Mouse (Mus musculus): ENCODE measurements at regions not wholly inside any gene's neighbourhood (a gene's known extent, or its start where the extent isn't known, plus 50 kb on each side); places are given as distances from the start of the nearest gene placed in this dataset.
A peak's percentile ranks its signal among the peaks of the same experiment; 100 is the strongest.

DNA sequence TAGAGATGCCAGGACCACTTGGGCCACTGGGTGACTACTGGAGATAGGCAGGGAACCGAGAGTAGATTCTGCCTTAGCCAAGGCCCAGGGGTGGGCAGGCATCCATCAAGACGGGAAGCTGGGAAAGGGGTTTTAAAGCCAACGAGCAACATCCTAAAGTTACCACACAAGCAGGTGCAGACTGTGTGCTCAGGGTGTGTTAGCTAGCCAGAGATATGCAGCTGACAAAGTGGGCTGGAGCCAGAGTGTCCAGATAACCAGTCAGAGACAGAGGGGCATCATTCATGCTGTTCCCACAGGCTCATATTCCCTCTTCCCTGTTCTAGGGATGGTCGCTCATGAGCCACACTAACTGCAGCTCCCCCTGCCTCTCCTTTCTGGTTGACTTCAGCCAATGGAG is 104.2 kb downstream of the Vegfa start:
- no peak for DNase-seq

DNA sequence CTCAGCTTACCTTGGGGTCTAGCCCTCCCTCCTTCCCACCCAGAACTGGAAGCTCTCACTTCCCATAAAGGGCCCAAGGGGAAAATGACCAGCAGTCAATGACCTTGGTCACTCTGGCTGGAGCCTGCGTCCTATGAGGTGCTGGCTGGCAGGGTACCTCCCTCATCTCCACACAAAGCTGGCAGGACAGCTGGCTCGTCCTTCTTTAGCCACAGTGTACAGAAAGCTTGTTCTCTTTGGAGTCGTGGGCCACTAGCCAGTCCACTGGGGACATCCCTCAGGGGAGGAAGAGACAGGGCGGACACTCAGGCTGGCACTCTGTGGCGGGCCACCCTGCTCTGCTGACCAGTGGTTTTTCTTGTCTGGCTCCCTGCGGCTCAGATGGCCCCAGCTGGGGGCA is 106.3 kb downstream of the Vegfa start:
- DNase-seq, result no peak

DNA sequence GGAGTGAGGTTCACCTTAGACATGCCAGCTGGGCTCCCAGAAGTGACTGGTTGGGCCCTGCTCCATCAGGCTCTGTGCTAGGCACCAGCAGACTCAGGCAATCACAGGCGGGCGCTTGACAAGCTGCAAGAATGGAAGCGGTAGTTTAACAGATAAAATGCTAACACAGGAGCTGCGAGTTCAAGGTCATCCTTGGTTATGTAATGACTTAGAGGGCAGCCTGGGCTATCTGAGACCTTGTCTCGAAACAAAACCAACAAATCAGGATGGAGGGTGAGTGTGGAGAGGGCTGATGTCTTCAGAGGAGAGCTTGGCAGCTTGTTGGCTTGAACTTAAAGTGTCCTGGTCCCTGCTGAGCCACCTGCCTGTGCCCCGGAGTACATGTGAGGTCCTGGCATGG is 107.6 kb downstream of the Vegfa start:
- no peak for DNase-seq

DNA sequence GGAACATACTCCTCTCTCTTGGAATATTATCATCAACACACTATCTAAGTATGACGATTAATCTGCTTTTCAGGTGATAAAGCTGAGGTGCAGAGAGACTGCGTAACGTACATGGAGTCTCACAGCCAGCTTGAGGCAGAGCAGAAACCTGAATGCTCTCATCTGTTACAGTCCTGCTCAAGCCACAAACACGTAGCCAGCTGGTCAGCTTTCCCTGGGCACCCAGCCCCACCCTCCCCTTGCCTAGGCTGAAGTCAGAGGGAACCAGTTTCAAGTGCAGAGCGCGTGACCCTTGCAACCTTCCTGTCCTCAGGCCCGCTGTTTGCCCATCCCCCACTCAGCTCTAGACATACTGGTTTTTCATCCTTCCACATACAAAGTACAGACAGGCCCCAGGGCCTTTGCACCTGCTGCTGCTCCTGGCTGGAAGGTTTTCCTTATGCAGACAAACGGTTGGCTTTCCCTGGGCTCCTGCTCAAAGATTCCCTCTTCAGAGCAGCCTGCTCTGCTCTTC is 108.9 kb downstream of the Vegfa start:
- DNase-seq, result no peak

DNA sequence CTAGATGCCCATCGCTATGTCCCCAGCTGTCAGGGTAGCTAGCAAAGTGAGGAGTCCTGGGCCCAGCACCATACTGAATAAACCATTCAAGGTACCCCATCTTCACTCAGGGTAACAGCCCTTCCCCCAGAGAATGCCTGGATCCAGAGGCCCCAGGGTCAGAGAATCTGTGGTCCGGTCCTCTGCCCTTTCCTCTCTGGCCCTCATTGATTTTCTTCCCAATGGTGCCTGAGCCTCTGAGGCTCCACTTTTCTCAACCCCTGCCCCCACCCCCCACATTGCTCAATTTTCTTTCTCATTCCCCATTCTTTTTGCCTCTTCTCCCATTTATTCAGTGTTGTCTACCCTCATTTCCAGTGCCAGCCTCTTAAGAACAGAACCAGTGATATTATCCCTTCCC is 114.5 kb downstream of the Vegfa start:
- no peak for DNase-seq

DNA sequence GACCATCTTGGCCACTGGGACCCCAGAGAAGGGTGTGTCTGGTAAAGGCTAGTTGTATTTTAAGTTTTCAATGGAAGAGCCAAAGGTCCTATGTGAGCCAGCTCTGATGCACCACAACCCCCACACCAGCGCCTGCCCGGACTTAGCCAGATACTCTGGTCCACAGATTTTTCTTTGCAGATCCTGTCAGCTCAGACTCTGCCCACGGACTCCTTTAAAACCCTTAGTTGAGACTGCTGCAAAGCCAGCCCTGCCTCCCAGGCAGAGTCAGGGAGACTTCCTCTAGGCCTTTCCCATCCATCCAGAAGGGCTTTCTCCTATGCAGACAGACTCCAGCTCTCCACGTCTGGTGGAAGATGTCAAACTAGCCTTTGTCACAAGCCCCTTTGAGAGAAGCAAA is 115.2 kb downstream of the Vegfa start:
- no peak for DNase-seq

DNA sequence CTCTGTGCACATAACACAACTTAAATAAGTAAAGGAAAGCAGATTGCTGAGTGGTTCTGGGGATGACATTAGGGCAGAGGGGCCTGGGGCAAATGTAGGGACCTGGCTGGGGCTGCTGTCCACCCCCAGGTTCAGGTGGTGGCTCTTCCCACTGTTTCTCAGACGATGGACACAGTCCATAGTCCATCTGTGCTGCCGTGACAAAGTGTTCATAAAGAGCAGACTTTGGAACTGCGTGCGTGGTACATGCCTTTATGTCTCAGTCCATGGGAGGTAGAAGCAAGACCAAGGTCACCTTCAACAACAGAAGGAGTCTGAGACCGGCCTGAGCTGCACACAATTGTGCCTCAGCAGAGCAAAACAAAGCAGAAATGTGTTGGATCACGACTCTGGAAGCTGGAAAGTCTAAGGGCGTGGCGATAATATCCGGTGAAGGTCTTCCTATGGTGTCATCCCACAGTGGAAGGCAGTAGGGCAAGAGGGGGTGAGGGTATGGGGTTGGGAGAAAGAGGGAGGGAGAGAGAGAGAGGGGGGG is 117.4 kb downstream of the Vegfa start:
- DNase-seq, result no peak

DNA sequence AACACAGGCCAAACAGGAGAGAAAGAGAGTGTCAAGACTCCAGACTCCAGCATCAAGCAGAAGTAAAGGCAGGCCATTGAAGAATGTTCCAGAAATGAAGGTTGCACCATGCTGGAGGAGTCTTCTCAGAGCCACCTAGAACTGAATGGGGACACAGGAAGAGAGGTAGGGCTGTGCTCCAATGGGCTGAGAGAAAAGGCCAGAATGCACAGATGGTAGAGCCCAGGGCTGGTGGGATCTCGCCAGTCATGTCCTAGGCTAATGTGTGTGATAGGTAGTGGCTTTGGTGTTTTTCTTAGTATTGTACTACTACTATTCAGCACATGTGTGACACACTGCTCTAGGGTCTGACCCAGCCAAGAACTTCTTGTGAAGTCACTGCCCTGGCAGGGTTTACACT is 117.9 kb downstream of the Vegfa start:
- peak; percentile 33 to 41 for DNase-seq

DNA sequence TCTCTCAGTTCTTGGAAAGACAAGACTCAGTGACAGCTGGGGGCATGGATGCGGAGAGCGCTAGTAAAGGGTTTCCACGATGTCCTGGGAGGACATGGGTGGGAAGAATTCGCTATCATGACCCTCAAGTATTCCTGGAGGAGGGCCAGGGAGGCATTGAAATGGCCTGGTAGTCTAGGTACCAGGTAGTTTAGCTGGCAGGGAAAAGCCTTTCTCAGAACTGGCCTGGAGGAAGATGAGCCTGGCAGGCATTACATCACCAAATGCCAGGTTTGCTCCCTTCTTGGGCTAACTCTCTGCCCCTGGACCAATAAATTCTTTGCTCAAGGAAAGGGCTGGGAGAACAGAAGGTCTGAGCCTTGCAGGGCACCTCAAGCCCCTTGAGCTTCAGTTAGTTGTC is 118.5 kb downstream of the Vegfa start:
- DNase-seq, result no peak

DNA sequence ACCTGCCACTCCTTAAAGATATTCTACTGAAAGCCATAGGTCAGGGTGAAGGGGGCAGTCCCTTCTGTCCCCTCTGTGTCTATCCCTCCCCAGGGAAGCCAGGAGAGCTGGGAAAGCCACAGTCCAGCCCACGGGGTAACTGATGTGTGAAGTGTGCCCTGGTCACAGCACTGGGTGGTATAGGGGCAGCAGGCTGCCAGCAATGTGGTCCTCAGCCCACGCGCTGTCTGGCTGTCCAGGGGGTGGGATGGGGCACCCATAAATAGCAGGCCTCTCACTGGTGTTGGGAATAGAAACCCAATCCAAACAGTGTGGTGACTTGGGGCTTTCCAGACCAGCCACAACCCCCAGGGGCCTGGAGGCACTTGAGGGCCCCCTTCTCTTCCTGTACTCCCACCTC is 120.0 kb downstream of the Vegfa start:
- DNase-seq, result no peak

DNA sequence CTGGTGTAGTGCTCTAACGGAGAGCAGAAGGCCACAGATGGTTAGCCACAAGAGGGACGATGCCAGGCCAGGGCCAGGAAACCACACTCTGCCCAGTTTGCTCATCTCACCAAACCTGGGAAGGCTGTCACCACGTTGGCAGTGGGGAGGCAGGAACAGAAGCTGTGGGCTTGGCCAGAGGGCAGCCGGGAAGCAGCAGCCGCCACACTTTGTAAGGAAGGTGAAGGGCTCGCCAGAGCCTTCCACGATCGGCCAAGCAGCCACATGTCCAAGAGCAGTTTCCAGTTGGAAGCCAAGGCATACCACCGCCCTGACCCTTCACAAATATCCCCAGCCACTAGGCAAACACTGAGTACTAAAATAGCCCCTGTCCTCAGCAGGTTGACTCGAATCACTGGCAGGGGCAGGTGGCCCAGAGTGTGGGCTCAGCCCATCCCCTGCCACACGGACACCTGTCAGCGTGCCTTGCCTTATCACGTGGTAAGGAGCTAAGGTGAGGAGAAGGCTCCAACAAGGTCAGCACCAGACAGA is 120.9 kb downstream of the Vegfa start:
- peak; percentile 47 to 59 for DNase-seq

DNA sequence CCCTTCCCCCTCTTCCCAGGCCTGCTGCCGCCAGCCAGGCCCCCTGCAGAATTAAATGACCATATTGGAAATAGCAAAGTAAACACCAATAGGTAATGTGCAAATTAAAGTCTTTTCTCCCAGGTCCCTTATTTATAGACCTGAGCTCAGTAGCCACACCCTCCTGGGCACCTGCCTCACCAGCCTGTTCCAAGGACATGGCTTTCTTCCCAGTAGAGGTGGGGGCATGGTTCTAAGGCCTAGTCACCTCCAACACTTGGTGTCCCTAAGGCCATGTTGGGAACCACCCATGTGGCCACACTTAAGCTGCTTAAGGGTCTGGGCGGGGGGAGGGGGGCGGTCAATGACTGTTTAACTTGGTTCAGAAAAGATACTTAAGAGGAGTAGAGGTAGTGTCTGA is 121.9 kb downstream of the Vegfa start:
- no peak for DNase-seq

DNA sequence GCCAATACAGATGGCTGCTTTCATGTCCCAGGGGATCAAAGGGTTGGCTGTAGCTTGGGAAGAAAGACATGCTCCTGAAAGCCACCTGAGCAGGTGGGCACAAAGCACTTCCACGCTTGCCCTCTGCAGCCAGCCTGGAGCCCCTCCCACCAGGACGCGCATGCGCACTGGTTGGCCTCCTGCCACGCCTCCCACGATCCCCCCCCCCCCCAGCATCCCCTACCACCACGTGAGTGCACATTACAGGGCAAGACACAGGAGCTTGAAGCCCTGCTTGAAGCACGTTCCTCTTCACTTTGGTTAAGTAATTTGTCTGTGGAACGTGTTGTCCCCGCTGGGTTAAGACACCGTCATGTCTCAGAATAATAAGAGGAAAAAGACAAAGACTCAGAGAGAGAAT is 124.6 kb downstream of the Vegfa start:
- DNase-seq, result no peak

DNA sequence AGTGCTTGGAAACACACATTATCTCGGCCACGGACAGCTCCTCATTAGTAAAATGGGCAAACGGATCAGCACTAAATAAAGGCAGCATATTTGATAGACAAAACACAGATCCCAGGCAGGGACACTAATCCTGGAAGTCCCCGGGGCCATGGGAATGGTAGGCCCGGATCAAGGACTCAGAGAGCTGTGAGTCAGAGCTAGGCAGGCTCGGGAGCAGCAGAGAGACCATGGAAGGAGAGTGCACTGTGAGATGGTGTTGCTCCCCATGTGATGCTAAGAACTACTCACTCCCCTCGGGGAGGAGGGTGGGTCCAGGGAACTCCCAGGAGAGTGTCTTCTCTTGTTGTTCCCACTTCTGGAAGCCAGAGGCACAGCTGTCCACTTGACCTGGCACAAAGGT is 126.6 kb downstream of the Vegfa start:
- no peak for DNase-seq

DNA sequence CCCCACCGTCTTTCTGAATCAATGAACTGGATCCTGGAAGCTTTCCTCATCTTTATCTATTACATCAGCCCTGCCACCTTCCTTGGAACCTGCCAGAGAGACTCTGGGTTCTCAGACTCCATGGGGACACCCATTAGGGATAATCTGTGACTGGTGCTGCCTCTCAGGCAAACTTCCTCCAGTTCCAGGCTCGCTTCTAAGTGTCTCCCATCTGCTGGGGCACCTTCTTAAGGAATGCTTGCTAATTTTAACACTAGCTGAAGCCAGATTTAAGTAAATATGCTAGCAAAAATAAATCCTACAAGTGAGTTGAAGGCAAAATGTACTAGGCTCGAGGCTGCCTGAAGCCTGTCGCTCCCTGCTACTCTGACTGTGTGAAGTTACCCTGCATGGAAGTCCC is 127.9 kb downstream of the Vegfa start:
- no peak for DNase-seq

DNA sequence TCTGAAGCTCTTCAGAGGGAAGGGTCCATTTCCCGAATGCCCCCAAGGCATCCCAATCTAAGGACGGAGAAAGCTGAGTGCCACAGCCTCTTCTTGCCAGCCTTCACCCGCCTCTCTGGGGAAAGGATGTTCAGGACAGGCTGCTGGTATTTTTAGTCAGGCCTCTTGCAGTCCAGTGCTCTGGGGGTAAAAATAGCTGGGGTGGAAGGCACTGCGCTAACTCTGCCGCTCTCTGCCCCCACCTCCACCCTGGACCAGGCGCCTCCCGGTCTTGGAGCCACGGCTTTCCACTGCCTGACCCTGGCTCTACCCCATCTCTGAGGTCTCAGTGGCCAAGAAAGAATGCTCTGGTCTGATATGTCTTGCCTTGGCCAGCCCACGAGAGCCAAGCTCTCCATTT is 128.9 kb downstream of the Vegfa start:
- DNase-seq, result no peak

DNA sequence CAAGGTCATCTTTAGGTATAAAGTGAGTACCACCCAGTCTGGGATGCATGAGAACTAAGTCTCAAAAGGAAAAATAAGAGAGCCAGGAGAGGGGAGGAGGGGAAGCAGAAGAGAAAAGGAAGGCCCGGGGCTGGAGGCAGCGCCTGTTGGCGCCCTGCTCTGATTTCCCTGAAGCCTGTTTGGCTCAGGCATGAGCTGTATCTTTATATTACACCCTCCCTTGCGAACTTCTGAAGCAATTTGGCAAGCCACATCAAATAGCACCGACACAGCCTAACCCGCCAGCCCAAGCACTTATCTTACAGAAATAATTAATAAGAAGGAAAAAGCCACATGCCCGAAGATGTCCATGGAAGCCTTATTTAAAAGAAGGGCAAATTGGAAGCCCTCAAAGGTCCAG is 129.5 kb downstream of the Vegfa start:
- no peak for DNase-seq

DNA sequence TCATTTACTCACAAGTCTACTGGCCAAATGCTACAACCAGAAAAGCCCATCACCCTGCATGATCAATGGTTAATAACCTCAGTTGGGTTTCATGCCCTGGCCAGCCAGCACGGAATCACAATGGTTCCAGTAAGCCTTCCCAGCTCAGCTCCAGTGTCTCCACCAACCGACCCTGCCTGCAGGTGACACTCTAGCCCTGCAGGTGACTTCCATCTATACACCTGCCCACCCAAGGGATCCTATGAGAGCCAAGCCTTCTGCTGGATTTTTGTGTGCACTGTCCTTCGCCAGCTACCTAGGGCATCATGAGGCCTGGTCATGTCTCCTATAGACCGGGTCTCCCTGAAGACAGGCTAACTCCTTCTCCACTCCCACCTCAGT is 135.3 kb downstream of the Vegfa start:
- DNase-seq, result no peak

DNA sequence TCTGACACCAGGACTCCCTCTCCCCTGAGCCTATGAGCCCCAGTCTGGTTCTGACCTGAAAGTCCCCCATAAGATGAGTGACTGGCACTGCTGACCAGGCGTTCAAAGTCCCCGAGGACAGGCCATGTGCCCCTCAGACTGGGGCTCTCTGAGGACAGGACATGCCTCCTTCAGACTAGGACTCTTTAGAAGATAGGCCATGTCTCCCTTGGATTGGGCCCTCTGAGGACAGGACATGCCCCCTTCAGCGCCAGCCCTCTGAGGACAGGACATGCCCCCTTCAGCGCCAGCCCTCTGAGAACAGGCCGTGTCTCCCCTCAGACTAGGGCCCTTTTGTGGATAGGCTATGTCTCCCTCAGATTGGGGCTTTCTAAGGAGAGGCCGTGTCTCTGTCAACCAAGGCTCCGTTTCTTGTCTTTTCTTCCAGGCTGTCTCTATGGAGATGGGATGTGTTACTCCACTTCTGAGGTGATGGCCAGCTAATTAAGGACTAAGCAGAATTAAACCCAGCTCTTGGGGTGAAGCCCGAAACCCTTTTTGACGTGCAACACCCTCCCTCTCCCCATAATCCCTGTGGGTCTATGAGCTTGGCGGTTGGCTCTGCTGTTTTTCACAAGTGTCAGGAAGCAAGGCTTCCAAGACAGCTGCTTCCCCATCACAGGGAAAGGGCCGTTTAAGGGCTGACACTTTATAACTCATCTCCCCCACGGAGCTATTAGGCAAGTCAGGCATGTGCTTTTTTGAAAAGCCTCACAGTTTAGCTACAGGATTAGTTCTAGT is 135.8 kb downstream of the Vegfa start:
- no peak for DNase-seq

DNA sequence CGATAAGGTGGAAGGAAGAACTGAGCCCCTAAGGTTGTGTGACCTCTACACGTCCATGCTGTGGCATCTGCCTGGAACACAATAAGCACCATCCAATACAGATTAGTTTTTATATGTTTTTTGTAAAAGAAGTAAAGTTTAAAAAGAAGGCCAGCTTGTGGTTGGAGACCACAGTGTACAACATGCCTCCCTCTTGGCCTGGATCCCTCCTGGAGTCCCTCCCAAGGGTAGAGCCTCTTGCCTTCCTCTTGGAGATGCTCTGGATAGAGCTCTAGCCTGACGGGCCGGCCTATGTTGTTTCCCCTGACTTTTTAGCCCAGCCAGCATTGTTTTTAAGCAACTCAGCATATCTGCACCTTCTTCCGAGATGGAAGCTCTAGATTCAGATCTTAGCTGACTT is 138.0 kb downstream of the Vegfa start:
- no peak for DNase-seq

DNA sequence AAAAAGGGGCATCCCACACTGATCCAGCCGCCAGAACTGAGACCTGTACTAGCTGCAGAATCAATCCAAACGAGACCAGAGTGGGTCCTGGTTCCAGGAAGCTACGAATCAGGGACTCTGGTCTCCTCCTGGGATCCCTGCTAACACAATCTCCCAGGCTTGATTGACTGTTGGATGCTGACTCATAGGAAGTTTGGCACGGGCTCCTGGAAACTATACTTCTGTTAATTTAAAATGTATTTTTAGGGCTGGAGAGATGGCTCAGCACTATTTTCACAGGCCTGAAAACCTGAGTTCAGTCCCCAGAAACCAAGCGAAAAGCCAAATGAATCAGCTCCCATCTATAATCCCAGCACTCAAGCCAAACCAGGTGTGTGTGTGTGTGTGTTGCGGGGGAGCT is 138.5 kb downstream of the Vegfa start:
- DNase-seq, result no peak

DNA sequence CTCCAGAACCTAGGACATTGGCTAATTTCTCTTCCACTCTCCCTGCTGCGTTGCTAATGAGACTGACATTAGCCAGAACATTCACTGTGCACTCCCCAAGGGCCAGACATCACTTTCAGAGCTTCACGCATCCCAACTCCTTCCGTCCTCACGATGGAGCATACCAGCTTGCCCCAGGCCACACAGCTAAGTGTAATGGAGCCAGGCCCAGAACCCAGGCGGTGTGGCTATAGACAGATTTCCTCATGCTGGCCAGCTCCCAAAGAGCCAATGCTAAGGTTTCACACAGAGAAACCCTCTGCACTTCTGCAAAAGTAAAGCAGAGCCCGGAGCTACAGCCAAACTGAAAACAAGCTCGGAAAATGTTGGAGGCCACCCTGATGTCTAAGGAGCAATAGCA is 139.1 kb downstream of the Vegfa start:
- DNase-seq, result peak; percentile 27 to 37

DNA sequence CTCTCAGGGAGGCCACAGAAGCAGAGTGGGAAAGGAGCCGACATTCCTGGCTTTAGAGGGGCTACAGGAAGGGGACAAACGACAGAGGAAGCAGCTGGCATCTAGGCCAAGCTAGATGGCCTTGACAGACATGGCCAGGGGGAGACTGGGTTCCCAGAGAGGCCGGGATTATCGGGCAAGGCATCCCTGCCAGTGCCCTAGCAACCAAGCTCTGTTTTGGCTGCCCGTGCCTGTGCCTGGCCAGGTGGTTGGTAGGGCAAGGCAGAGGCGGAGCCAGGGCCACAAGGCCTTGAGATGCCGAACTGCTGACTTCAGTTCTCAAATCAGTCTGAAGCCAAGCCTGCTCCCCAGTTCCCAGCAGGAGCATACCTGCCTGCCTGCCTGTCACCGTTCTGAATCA is 142.7 kb downstream of the Vegfa start:
- DNase-seq, result peak; percentile 23 to 26

DNA sequence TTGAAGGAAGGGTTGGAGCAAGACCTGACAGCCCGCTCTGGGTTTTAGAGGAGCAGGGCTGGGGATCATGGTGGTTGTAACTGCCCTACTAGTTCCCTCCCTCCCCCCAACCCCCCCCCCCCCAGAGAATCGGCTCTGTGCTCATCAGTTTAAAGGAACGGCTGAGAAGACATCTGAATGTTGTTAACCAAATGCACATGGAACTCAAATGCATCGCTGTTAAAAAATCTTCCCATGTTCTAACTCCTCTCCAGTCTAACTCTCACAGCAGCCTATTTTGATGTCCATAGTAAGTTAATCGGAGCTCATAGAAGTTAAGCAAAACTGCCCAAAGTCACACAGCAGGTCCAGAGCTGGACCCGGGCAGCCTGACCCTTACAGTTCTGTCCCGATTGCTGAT is 143.1 kb downstream of the Vegfa start:
- no peak for DNase-seq
